Mouse (Mus musculus) kidney, adult 2 months (tissue): ENCODE results near the gene Rubcnl.

Experiments used
- CTCF ChIP-seq: fragments of 200-500 bp; conservative IDR thresholded peaks from 2 replicates; pipeline ENCODE4 v1.5.1; 2011; ENCODE audit warnings: low read depth, mild to moderate bottlenecking, control low read depth, low read length, moderate library complexity, mixed read lengths; ENCODE audit not compliant: insufficient read depth, insufficient read length
- POLR2A ChIP-seq: fragments of 200-500 bp; IDR thresholded peaks from one replicate; pipeline ENCODE4 v1.6.1; 2011; ENCODE audit warnings: low read depth, low read length, control low read depth

DNA sequence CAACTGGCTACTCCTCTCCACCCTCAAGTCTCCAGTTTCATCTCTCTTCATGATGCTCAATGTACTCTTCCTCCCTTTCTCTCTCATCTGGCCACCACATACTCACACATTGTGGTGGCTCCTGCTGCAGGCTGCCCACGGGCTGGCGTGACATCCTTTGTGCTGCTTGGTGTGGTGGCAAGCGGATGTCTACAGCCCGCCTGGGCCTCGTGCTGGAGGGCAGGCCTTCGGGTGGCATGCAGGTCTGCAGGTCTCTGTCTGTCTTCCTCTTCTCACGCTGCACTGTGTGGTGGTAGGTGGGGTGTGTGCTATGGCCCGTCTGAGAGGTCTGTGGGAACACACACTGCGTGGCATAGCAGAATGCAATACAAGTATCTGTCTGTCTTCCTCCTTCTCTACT is 6.7 kb downstream of the Rubcnl start:
- TF ChIP-seq CTCF (no peak), POLR2A (no peak)
